Mouse (Mus musculus) megakaryocyte-erythroid progenitor cell, adult 5 weeks (primary cell): Measurements from ENCODE around the gene Riok2. TPM values are rescaled to one million over a fixed set of nuclear protein-coding genes. Genes with fewer than 3 reads are reported as not detected.

Source experiments
- polyA plus RNA-seq: library from polyadenylated mRNA; stranded (reverse); fragments of >175 nt; gene quantifications from 2 replicates; pipeline ENCODE4 v1.2.3, GENCODE M21; 2012

Gene Riok2
- polyA plus RNA-seq: 2.9 and 4.6 TPM in 2 replicates

GRCm38 (mm10) chr17:17373918-17374910, at the start of gene Riok2:
Gene Riok2, plus strand, starts transcription at chr17:17374309.

GRCm38 (mm10) chr17:17402222-17403004, 28.3 kb downstream of the Riok2 start, which contains the start of gene Lix1:
Gene Lix1, plus strand, starts transcription at chr17:17402672.

Other genes with a start within 250 kb of the Riok2 start
- not detected in 2 replicates for gene Lix1, start 28.4 kb downstream of the Riok2 start, polyA plus RNA-seq